Mouse (Mus musculus) kidney, postnatal 0 days (tissue): ENCODE data around the gene Zscan20. TPM values are rescaled to one million over a fixed set of nuclear protein-coding genes. Genes with fewer than 3 reads are reported as not detected.

Source experiments
- ATAC-seq: fragments of 200-750 bp; cut with Nextera tagmentation; replicated peaks from 2 replicates; pipeline ENCODE4 v1.8.0; 2017; ENCODE audit warnings: low read depth, moderate number of reproducible peaks, moderate TSS enrichment, moderate library complexity; ENCODE audit not compliant: low FRiP score
- DNase-seq: peaks from one replicate; pipeline ENCODE4 v3.0.0-alpha.2; 2016; ENCODE audit warnings: low spot score
- H3K27ac ChIP-seq: fragments of 300-500 bp; sonication (generic); 2 replicates; pipeline ENCODE4 v1.5.1; 2014; ENCODE audit warnings: mild to moderate bottlenecking
- H3K27me3 ChIP-seq: fragments of 300-500 bp; sonication (generic); 2 replicates; pipeline ENCODE4 v1.6.1; 2014; ENCODE audit warnings: low read length, mixed read lengths; ENCODE audit not compliant: insufficient read depth
- H3K36me3 ChIP-seq: fragments of 300-500 bp; sonication (generic); 2 replicates; pipeline ENCODE4 v1.6.1; 2014; ENCODE audit warnings: low read length, mixed read lengths; ENCODE audit not compliant: insufficient read depth
- H3K4me1 ChIP-seq: fragments of 300-500 bp; sonication (generic); replicated peaks from 2 replicates; pipeline ENCODE4 v1.6.1; 2014; ENCODE audit warnings: antibody characterized with exemption, low read length, mixed read lengths; ENCODE audit not compliant: insufficient read depth
- H3K4me2 ChIP-seq: fragments of 300-500 bp; sonication (generic); 2 replicates; pipeline ENCODE4 v1.6.1; 2014; ENCODE audit warnings: mild to moderate bottlenecking, low read length, moderate library complexity, mixed read lengths
- H3K4me3 ChIP-seq: fragments of 300-500 bp; sonication (generic); replicated peaks from 2 replicates; pipeline ENCODE4 v1.5.1; 2014; ENCODE audit warnings: low read depth, low read length
- H3K9ac ChIP-seq: fragments of 300-500 bp; sonication (generic); 2 replicates; pipeline ENCODE4 v1.6.1; 2014; ENCODE audit warnings: low read depth, low read length
- H3K9me3 ChIP-seq: fragments of 300-500 bp; sonication (generic); replicated peaks from 2 replicates; pipeline ENCODE4 v1.6.1; 2016; ENCODE audit warnings: low read length, inconsistent platforms, mixed read lengths
- CTCF ChIP-seq: IDR thresholded peaks from 2 replicates; pipeline ENCODE4 v1.5.1; 2016; ENCODE audit warnings: antibody characterized with exemption, low read depth, mild to moderate bottlenecking, moderate library complexity
- WGBS: fragments of 180-500 bp; shearing (Covaris S2); extraction: QIAGEN DNeasy Blood & Tissue Kit; methylation state at CpG from one replicate; pipeline ENCODE4 v1.1.7; 2014; 5-methylcytosine and 5-hydroxymethylcytosine counted together
- polyA plus RNA-seq: library from polyadenylated mRNA; unstranded; fragments of >200 nt; fragmentation: Nextera tagmentation; extraction: Ambion mirVana; gene quantifications from 2 replicates; pipeline ENCODE4 v1.2.1, GENCODE M21; 2015

The Zscan20 gene
- polyA plus RNA-seq, 1 experiment from 2014 or later: 2.3 TPM

DNA sequence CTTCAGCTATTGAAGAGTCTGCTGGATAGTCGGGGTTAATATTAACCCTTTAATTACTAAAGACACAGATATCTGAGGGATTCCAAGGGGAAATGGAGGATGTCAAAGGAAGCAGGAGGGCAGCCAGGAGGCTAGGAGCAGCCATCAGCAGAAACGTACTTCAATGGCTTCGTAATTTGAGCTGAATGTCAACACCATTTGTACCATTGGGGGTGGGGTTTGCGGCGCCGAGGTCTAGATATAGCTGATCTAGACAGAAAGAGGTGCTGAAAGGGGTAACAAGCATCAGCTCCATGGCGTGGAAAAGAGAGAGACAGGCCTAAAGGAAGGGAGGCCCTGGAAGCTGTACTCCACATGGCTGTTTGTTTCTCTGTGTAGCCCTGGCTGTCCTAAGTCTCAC lies 36.9 kb upstream of the Zscan20 start:
- Histone ChIP-seq H3K9ac (no peak overlapping the region), H3K4me2 (no peak overlapping the region), H3K27me3 (no peaks in the 10 kb centered on the region), H3K27ac (no peak overlapping the region), H3K4me1 (peaks cover 30% of the 10 kb centered on the region), H3K9me3 (no peaks in the 10 kb centered on the region), H3K4me3 (no peak overlapping the region), H3K36me3 (no peaks in the 10 kb centered on the region)
- DNase-seq (no peak), ATAC-seq (no peak)
- no peak for TF ChIP-seq CTCF
- 15% methylated on average over 7 of the region's 7 CpGs for WGBS

DNA sequence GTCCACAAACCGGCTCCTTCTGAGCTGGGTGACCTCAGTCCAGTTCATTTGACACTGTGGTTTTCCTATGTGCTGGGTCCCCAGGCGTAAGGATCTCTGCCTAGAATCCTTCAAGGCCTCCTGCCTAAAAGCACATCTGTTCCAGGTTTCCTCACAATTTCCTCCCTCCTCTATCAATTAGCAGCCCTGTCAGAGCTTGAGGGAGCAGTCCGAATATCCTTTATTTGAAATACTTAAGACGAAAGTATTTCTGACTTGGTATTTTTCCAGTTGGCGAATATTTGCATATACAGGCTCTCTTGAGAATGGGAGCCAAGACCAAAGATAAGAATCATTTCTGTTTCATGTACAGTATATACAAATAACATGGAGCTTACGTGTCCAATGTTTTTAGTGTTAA lies 36.0 kb upstream of the Zscan20 start:
- H3K4me2 ChIP-seq: no peak overlapping the region
- peaks cover 32% of the 10 kb centered on the region for H3K4me1 ChIP-seq
- no peaks in the 10 kb centered on the region for H3K27me3 ChIP-seq
- no peak for ATAC-seq
- no peak for TF ChIP-seq CTCF
- DNase-seq: peak; percentile 51
- no peak overlapping the region for H3K27ac ChIP-seq
- no peaks in the 10 kb centered on the region for H3K9me3 ChIP-seq
- H3K36me3 ChIP-seq: no peaks in the 10 kb centered on the region
- WGBS: 49% methylated on average over 6 of the region's 6 CpGs
- no peak overlapping the region for H3K9ac ChIP-seq
- H3K4me3 ChIP-seq: no peak overlapping the region

DNA sequence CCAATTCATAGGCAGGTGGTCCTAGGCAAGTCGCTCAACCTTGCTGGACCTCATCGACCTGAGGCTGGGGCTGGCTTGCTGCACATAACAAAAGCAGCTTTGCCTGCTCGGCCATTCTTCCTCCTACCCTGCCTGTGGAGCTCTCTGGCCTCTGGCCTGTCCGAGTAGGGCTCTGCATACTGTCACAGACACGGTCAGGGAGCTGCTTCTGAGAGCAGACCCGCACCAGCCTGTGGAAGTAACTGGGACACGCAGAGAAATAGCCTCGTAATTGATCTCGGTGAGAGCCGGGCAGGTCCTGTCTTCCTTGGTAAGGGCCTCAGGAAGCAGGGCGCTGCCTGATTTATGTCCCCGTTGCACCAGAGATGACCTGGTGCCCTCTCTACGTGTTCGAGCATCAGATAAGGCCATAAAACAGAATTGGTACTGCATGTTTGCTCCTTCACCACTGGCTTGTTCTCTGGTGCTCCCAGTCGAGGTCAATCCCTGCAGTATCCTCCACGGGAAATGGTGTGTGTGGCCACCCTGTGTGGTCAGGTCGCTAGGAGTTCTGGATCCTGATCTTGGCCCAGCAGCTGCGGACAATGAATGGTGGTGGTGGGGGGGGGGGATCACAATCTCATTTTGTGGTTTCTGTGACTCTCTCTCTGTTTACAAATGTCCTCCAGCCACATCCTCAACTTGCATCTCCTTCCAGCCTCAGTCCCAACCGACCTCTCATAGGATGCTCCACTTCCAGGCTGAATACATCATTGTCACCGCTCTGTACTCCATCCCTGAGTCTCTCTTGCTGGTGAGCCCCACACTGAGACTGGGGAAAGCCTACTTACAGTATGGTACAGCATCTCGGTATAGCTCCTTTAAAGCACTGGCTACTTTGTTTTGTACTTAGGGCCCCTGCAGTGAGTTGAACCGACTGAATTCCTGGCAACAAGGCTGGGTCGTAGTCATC lies 32.1 kb upstream of the Zscan20 start:
- Histone ChIP-seq H3K27me3 (no peaks in the 10 kb centered on the region), H3K4me1 (peaks cover 36% of the 10 kb centered on the region), H3K9ac (no peak overlapping the region), H3K4me3 (no peak overlapping the region), H3K36me3 (no peaks in the 10 kb centered on the region), H3K9me3 (no peaks in the 10 kb centered on the region), H3K4me2 (peak overlapping the region; percentile 15; the same call in 1 of the 2 replicates), H3K27ac (peak overlapping the region; percentile 73)
- peak; percentile 18; the same call in 1 of the 2 replicates for ATAC-seq
- peak; percentile 51 for DNase-seq
- no peak for TF ChIP-seq CTCF
- WGBS: 19% methylated on average over 23 of the region's 23 CpGs

DNA sequence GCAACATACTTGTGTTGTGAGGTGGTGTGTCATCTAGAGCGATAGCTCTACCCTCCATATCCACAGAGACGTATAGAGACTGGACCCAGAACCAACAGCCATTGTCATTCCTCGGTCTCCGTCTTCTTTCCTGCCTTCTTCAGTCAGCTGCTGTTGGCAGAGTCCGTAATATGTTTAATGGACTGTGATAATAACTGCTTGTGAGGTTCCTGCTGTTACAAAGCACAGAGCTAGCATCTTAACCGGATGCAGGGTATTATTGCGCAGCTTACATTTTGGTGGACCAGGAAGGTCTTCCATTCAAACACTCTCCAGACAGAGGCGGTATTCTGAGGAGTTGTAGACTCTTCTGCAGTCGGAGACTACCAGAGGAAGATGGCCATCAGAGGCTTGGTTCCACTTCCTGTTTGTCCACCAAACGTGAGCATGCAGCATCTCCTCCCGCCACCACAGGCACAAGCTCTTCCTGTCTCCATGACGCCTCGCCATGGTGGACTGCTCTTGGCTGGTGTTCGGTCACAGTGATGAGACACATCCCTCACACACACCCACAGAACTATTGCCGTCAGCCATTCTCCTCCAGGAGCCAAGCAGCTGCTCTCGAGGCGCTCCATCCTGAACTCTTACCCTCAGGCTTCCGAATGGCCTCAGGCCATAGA lies 28.5 kb upstream of the Zscan20 start:
- peak overlapping the region; percentile 36; the same call in 1 of the 2 replicates for H3K27ac ChIP-seq
- no peaks in the 10 kb centered on the region for H3K36me3 ChIP-seq
- no peak overlapping the region for H3K4me2 ChIP-seq
- 73% methylated on average over 18 of the region's 18 CpGs for WGBS
- ATAC-seq (no peak), DNase-seq (no peak)
- H3K9ac ChIP-seq: no peak overlapping the region
- H3K4me3 ChIP-seq: no peak overlapping the region
- H3K4me1 ChIP-seq: peaks cover 42% of the 10 kb centered on the region
- no peak for TF ChIP-seq CTCF
- H3K27me3 ChIP-seq: no peaks in the 10 kb centered on the region
- no peaks in the 10 kb centered on the region for H3K9me3 ChIP-seq

DNA sequence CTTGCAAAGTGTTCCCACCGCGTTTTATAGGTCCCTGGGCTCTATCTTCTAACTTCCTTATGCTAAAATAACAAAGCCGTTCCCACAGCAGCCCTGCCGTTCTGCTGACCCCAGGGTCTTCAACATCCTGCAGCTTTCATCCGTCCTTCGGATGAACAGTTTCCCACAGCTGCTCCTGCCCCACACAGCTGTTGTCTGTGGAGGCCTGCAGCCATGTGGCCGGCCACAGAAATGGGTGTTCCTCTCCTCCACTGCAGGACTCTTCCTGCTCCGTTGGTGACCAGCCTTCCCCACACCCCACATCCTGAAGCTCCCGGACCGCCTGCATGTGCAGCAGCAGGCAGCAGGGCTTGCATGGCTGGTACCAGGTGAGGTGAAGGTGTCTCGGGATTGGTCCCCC lies 27.4 kb upstream of the Zscan20 start:
- H3K4me2 ChIP-seq: no peak overlapping the region
- ATAC-seq (peak; percentile 23; the same call in 1 of the 2 replicates), DNase-seq (peak; percentile 80)

DNA sequence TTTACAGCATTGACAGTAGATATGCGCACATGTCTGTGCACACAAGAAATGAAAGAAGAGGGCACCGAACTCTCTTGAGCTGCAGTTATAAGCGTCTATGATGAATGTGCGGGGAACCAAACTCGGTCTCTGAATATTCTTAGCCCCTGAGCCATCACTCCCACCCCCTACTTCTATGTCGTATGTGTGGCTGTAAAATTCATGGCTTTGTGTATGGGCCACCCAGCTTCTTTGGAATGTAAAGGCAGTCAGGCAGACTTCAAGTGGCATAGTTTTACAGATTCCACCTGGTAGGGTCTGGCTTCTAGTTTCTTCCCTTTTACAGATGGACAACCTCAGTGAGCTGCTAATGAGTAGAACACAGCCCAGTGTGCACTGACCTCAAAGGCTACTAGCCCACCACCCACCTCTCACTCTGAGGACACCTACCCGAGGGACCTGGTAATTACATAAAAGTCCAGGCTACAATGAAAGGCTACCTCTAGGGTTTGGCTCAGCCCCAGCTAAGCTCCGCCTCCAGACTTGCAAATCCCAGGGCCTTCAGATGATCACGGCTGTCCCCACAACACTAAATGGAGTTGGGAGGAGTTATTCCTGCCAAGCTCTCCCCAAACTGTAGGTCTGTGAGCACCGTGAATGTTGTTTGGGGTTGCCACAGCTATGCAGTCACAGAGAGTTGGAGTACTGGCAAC lies 26.1 kb upstream of the Zscan20 start:
- no peak overlapping the region for H3K4me3 ChIP-seq
- no peaks in the 10 kb centered on the region for H3K36me3 ChIP-seq
- TF ChIP-seq CTCF: peak; percentile 31; the same call in 1 of the 2 replicates
- ATAC-seq (peak; percentile 42; the same call in 1 of the 2 replicates), DNase-seq (peak; percentile 85)
- no peaks in the 10 kb centered on the region for H3K9me3 ChIP-seq
- peaks cover 28% of the 10 kb centered on the region for H3K4me1 ChIP-seq
- no peak overlapping the region for H3K9ac ChIP-seq
- H3K4me2 ChIP-seq: no peak overlapping the region
- H3K27me3 ChIP-seq: no peaks in the 10 kb centered on the region
- peak overlapping the region; percentile 75 for H3K27ac ChIP-seq
- 34% methylated on average over 10 of the region's 10 CpGs for WGBS

More for the DNA sequence above, 27.4 kb upstream of the Zscan20 start:
- peak overlapping the region; percentile 75 for H3K27ac ChIP-seq
- H3K9ac ChIP-seq: 0 out of 2 replicates have a peak overlapping the region, but pooled peaks have one; percentile 10
- H3K4me3 ChIP-seq: no peak overlapping the region
- TF ChIP-seq CTCF: no peak
- H3K4me1 ChIP-seq: peaks cover 35% of the 10 kb centered on the region
- H3K9me3 ChIP-seq: no peaks in the 10 kb centered on the region
- H3K36me3 ChIP-seq: no peaks in the 10 kb centered on the region
- 15% methylated on average over 11 of the region's 11 CpGs for WGBS
- no peaks in the 10 kb centered on the region for H3K27me3 ChIP-seq
